Mouse (Mus musculus) CH12.LX (cell line): ENCODE results near the gene Aff3. TPM values are rescaled to one million over a fixed set of nuclear protein-coding genes. Genes with fewer than 3 reads are reported as not detected.

Source experiments
- DNase-seq: peaks from one replicate; pipeline ENCODE4 v3.0.0-alpha.2; 2013; ENCODE audit errors: extremely low read depth
- H3K27ac ChIP-seq: 2 replicates; pipeline ENCODE4 v1.5.1; 2012; ENCODE audit warnings: low read depth, mild to moderate bottlenecking, control low read depth, moderate library complexity; ENCODE audit not compliant: insufficient read depth
- H3K27me3 ChIP-seq: replicated peaks from 2 replicates; pipeline ENCODE3; 2012; ENCODE audit warnings: inconsistent platforms
- H3K36me3 ChIP-seq, 2 experiments: replicated peaks in 1 of 2; 2 replicates each; pipeline versions ENCODE3 to v1.6.1; 2012; ENCODE audit warnings: inconsistent platforms in 1 of 2, low read length in 1 of 2, mild to moderate bottlenecking in 1 of 2, mixed read lengths in 1 of 2, moderate library complexity in 1 of 2; ENCODE audit not compliant: control insufficient read depth in 1 of 2, insufficient read depth in 1 of 2
- H3K4me1 ChIP-seq, 2 experiments: 2 replicates each; pipeline ENCODE4 v1.6.1; 2012; ENCODE audit warnings: inconsistent platforms in 1 of 2, moderate library complexity in 1 of 2; ENCODE audit not compliant: insufficient read depth in 2 of 2, control insufficient read depth in 1 of 2
- H3K4me2 ChIP-seq: 2 replicates; pipeline ENCODE4 v1.6.1; 2012; ENCODE audit warnings: low read depth, mild to moderate bottlenecking, control low read depth; ENCODE audit not compliant: poor library complexity, insufficient read depth, severe bottlenecking
- H3K4me3 ChIP-seq, 3 experiments: fragments of 150-350 bp in 1 of 3; sonication (generic) in 1 of 3; replicated peaks in 1 of 3; 2 replicates each; pipeline versions ENCODE3 to v1.5.1; 2011 to 2012; ENCODE audit warnings: low read depth in 2 of 3, low read length in 2 of 3, mild to moderate bottlenecking in 2 of 3, moderate library complexity in 2 of 3, control low read depth in 1 of 3, improper control_type of control experiment in 1 of 3, inconsistent platforms in 1 of 3, mixed read lengths in 1 of 3; ENCODE audit not compliant: poor library complexity in 1 of 3
- H3K79me2 ChIP-seq: replicated peaks from 2 replicates; pipeline ENCODE4 v1.6.1; 2012; ENCODE audit warnings: mild to moderate bottlenecking, moderate library complexity; ENCODE audit not compliant: control insufficient read depth, poor library complexity, insufficient read depth, severe bottlenecking; ENCODE audit errors: extremely low read depth
- H3K9ac ChIP-seq: 2 replicates; pipeline ENCODE4 v1.6.1; 2012; ENCODE audit warnings: low read depth, mild to moderate bottlenecking, control low read depth, moderate library complexity; ENCODE audit not compliant: insufficient read depth
- H3K9me3 ChIP-seq: replicated peaks from 2 replicates; pipeline ENCODE3; 2012; ENCODE audit warnings: low read length, inconsistent platforms, mixed read lengths
- BHLHE40 ChIP-seq: IDR thresholded peaks from 2 replicates; pipeline ENCODE4 v1.6.1; 2011; ENCODE audit warnings: mild to moderate bottlenecking, low read depth, low read length, improper control_type of control experiment
- CHD2 ChIP-seq: IDR thresholded peaks from 2 replicates; pipeline ENCODE4 v1.6.1; 2011; ENCODE audit warnings: low read length, improper control_type of control experiment
- EP300 ChIP-seq: IDR thresholded peaks from 2 replicates; pipeline ENCODE4 v1.6.1; 2011; ENCODE audit warnings: low read length, improper control_type of control experiment
- HCFC1 ChIP-seq: IDR thresholded peaks from 2 replicates; pipeline ENCODE4 v1.6.1; 2012; ENCODE audit warnings: low read depth, mild to moderate bottlenecking, inconsistent platforms, low read length, improper control_type of control experiment
- IRF4 ChIP-seq: IDR thresholded peaks from 2 replicates; pipeline ENCODE4 v1.6.1; 2014; ENCODE audit warnings: low read depth, mild to moderate bottlenecking, inconsistent platforms, low read length, improper control_type of control experiment
- JUND ChIP-seq: conservative IDR thresholded peaks from 2 replicates; pipeline ENCODE4 v1.6.1; 2011; ENCODE audit warnings: low read depth, low read length, improper control_type of control experiment
- KAT2A ChIP-seq: IDR thresholded peaks from 2 replicates; pipeline ENCODE4 v1.6.1; 2012; ENCODE audit warnings: low read length, improper control_type of control experiment, inconsistent platforms; ENCODE audit not compliant: insufficient replicate concordance
- MAZ ChIP-seq: IDR thresholded peaks from 2 replicates; pipeline ENCODE4 v1.6.1; 2012; ENCODE audit warnings: low read depth, mild to moderate bottlenecking, inconsistent platforms, low read length, improper control_type of control experiment, moderate library complexity
- MEF2A ChIP-seq: IDR thresholded peaks from 2 replicates; pipeline ENCODE4 v1.6.1; 2014; ENCODE audit warnings: low read depth, mild to moderate bottlenecking, inconsistent platforms, low read length, improper control_type of control experiment, borderline replicate concordance
- MXI1 ChIP-seq: IDR thresholded peaks from 2 replicates; pipeline ENCODE4 v1.6.1; 2011; ENCODE audit warnings: mild to moderate bottlenecking, low read depth, low read length, improper control_type of control experiment
- NRF1 ChIP-seq: IDR thresholded peaks from 2 replicates; pipeline ENCODE4 v1.6.1; 2014; ENCODE audit warnings: low read depth, mild to moderate bottlenecking, inconsistent platforms, low read length, improper control_type of control experiment, moderate library complexity
- RAD21 ChIP-seq: IDR thresholded peaks from 2 replicates; pipeline ENCODE4 v1.6.1; 2011; ENCODE audit warnings: low read depth, mild to moderate bottlenecking, low read length, improper control_type of control experiment, moderate library complexity
- TCF12 ChIP-seq: IDR thresholded peaks from 2 replicates; pipeline ENCODE4 v1.6.1; 2014; ENCODE audit warnings: low read depth, mild to moderate bottlenecking, inconsistent platforms, low read length, improper control_type of control experiment
- USF1 ChIP-seq: IDR thresholded peaks from 2 replicates; pipeline ENCODE4 v1.6.1; 2014; ENCODE audit warnings: low read depth, mild to moderate bottlenecking, inconsistent platforms, low read length, improper control_type of control experiment
- ZC3H11A ChIP-seq: IDR thresholded peaks from 2 replicates; pipeline ENCODE4 v1.6.1; 2012; ENCODE audit warnings: low read depth, mild to moderate bottlenecking, inconsistent platforms, low read length, improper control_type of control experiment
- ZKSCAN1 ChIP-seq: IDR thresholded peaks from 2 replicates; pipeline ENCODE4 v1.6.1; 2012; ENCODE audit warnings: low read depth, inconsistent platforms, low read length, improper control_type of control experiment, borderline replicate concordance
- dilution Hi-C: fragments of 300-500 bp; cut with MboI; formaldehyde crosslinking; loops from 2 replicates; pipeline ENCODE4 v1.14.3; 2020; ENCODE audit warnings: low sequenced_read_pairs; ENCODE audit not compliant: extremely low pct_unique_long_range_greater_than_20kb, extremely low pct_ligation_motif_present
- in situ Hi-C: fragments of 300-500 bp; cut with MboI; formaldehyde crosslinking; loops from 3 replicates; pipeline ENCODE4 v1.14.3; 2019; ENCODE audit warnings: low sequenced_read_pairs, low pct_ligation_motif_present, low pct_unique_long_range_greater_than_20kb, mixed read lengths
- polyA plus RNA-seq: library from polyadenylated mRNA; unstranded; fragments of >175 nt; gene quantifications from 2 replicates; pipeline ENCODE4 v1.2.1, GENCODE M21; 2012; ENCODE audit warnings: low read depth; ENCODE audit not compliant: insufficient read length
- total RNA-seq, 2 experiments: library from RNA; depleted of rRNA; stranded (reverse); fragments of 300-350 nt in 1 of 2; fragments of >200 nt in 1 of 2; gene quantifications; 2 replicates each; pipeline ENCODE4 v1.2.3; 2012 to 2014

Gene Aff3
- total and polyA plus RNA-seq, 3 experiments: 5.1 to 29.9 (median 7.7) TPM

- dilution Hi-C loops: no loop called here
- H3K4me1 ChIP-seq: peaks cover 0 to 31% of the 10 kb centered on the region in 2 experiments; a peak in 2 of 4 replicates
- H3K79me2 ChIP-seq: no peaks in the 10 kb centered on the region
- no peaks in the 10 kb centered on the region for H3K9me3 ChIP-seq
- TF ChIP-seq RAD21 (no peak), TCF12 (no peak), MXI1 (no peak), ZKSCAN1 (no peak), CHD2 (no peak), EP300 (no peak), KAT2A (no peak), BHLHE40 (no peak), NRF1 (no peak), HCFC1 (no peak), MEF2A (no peak), MAZ (no peak), IRF4 (no peak), JUND (no peak), USF1 (no peak)
- no peak for DNase-seq
- in situ Hi-C loops: no loop called here
- H3K36me3 ChIP-seq: peaks cover 0 to 42% of the 10 kb centered on the region in 2 experiments
- no peak overlapping the region for H3K27ac ChIP-seq
- H3K9ac ChIP-seq: no peak overlapping the region
- no peak overlapping the region for H3K4me3 ChIP-seq
- H3K27me3 ChIP-seq: no peaks in the 10 kb centered on the region
- no peak overlapping the region for H3K4me2 ChIP-seq
Observed at GRCm38 (mm10) chr1:38237831-38238230, 426.9 kb downstream of the Aff3 start.

GRCm38 (mm10) chr1:38237027-38237787, 427.5 kb downstream of the Aff3 start:
- TF ChIP-seq MEF2A (peak; percentile 63), ZC3H11A (no peak)
- DNase-seq: peak; percentile 39
- no peak overlapping the region for H3K4me2 ChIP-seq
- H3K27ac ChIP-seq: no peak overlapping the region
- no peaks in the 10 kb centered on the region for H3K79me2 ChIP-seq
- H3K36me3 ChIP-seq: peaks cover 0 to 44% of the 10 kb centered on the region in 2 experiments
- dilution Hi-C loops (no loop called here), in situ Hi-C loops (no loop called here)
- H3K4me3 ChIP-seq: no peak overlapping the region
- no peaks in the 10 kb centered on the region for H3K27me3 ChIP-seq
- no peak overlapping the region for H3K9ac ChIP-seq
- H3K4me1 ChIP-seq: peaks cover 0 to 37% of the 10 kb centered on the region in 2 experiments; a peak in 2 of 4 replicates
- no peaks in the 10 kb centered on the region for H3K9me3 ChIP-seq
